Mouse (Mus musculus): ENCODE data around the gene Tmem214. TPM values are rescaled to one million over a fixed set of nuclear protein-coding genes. Genes with fewer than 3 reads are reported as not detected.

Tmem214 gene
- polyA plus RNA-seq, 1 experiment, result 56.3 TPM

DNA sequence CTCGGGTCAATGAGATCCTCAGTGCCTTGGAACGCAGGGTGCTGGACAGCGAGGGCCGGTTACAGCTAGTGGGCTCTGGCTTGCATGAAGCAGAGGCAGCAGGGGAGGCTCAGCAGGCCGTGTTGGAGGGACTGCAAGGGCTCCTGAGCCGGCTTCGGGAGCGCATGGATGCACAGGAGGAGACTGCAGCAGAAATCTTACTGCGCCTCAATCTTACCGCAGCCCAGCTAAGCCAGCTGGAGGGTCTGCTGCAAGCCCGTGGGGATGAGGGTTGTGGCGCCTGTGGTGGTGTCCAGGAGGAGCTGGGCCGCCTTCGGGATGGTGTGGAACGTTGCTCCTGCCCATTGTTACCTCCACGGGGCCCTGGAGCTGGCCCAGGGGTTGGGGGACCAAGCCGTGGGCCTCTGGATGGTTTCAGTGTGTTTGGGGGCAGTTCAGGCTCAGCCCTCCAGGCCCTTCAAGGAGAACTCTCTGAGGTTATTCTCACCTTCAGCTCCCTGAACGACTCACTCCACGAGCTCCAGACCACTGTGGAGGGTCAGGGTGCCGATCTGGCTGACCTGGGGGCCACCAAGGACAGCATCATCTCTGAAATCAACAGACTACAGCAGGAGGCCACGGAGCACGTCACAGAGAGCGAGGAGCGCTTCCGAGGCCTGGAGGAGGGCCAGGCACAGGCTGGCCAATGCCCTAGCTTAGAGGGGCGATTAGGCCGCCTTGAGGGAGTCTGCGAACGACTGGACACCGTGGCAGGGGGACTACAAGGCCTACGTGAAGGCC, 50.3 kb downstream of the Tmem214 start:
- Histone ChIP-seq H3K9ac (ENCODE audit: low read depth, poor library complexity, severe bottlenecking) (no peak overlapping the region), H3K27me3 (ENCODE audit: control insufficient read depth, insufficient read depth, low read length, poor library complexity, severe bottlenecking) (no peaks in the 10 kb centered on the region), H3K36me3 (ENCODE audit: control insufficient read depth, insufficient read depth, low read length, poor library complexity, severe bottlenecking) (no peaks in the 10 kb centered on the region), H3K4me3 (ENCODE audit: low read depth, low read length) (no peak overlapping the region), H3K27ac (ENCODE audit: insufficient read depth, low read length) (no peak overlapping the region), H3K4me1 (ENCODE audit: control insufficient read depth, insufficient read depth, low read length) (peaks cover 4% of the 10 kb centered on the region), H3K9me3 (replicated peaks; ENCODE audit: control insufficient read depth, insufficient read depth, low read length, poor library complexity, severe bottlenecking) (no peaks in the 10 kb centered on the region)
- TF ChIP-seq CTCF (IDR thresholded peaks at IDR 0.05; ENCODE audit: low read depth, low read length) (no peak), EP300 (IDR thresholded peaks at IDR 0.05; ENCODE audit: insufficient read depth, low read depth, low read length) (no peak), POLR2A (IDR thresholded peaks at IDR 0.05; ENCODE audit: insufficient read depth, low read length) (no peak)

GRCm38 (mm10) chr5:30918691-30919090, 50.9 kb downstream of the Tmem214 start:
- Histone ChIP-seq H3K9ac (ENCODE audit: low read depth, poor library complexity, severe bottlenecking) (no peak overlapping the region), H3K27me3 (ENCODE audit: control insufficient read depth, insufficient read depth, low read length, poor library complexity, severe bottlenecking) (no peaks in the 10 kb centered on the region), H3K9me3 (replicated peaks; ENCODE audit: control insufficient read depth, insufficient read depth, low read length, poor library complexity, severe bottlenecking) (no peaks in the 10 kb centered on the region), H3K4me1 (ENCODE audit: control insufficient read depth, insufficient read depth, low read length) (peaks cover 4% of the 10 kb centered on the region), H3K27ac (ENCODE audit: insufficient read depth, low read length) (no peak overlapping the region), H3K4me3 (ENCODE audit: low read depth, low read length) (no peak overlapping the region), H3K36me3 (ENCODE audit: control insufficient read depth, insufficient read depth, low read length, poor library complexity, severe bottlenecking) (no peaks in the 10 kb centered on the region)
- TF ChIP-seq POLR2A (IDR thresholded peaks at IDR 0.05; ENCODE audit: insufficient read depth, low read length) (no peak), EP300 (IDR thresholded peaks at IDR 0.05; ENCODE audit: insufficient read depth, low read depth, low read length) (no peak), CTCF (IDR thresholded peaks at IDR 0.05; ENCODE audit: low read depth, low read length) (no peak)

GRCm38 (mm10) chr5:30919831-30920614, 52.2 kb downstream of the Tmem214 start:
- TF ChIP-seq CTCF (IDR thresholded peaks at IDR 0.05; ENCODE audit: low read depth, low read length), result no peak
- TF ChIP-seq POLR2A (IDR thresholded peaks at IDR 0.05; ENCODE audit: insufficient read depth, low read length), result no peak
- TF ChIP-seq EP300 (IDR thresholded peaks at IDR 0.05; ENCODE audit: insufficient read depth, low read depth, low read length), result no peak
- H3K4me1 ChIP-seq (ENCODE audit: control insufficient read depth, insufficient read depth, low read length), result peaks cover 4% of the 10 kb centered on the region
- no peak overlapping the region for H3K27ac ChIP-seq (ENCODE audit: insufficient read depth, low read length)
- H3K27me3 ChIP-seq (ENCODE audit: control insufficient read depth, insufficient read depth, low read length, poor library complexity, severe bottlenecking), result no peaks in the 10 kb centered on the region
- H3K36me3 ChIP-seq (ENCODE audit: control insufficient read depth, insufficient read depth, low read length, poor library complexity, severe bottlenecking), result no peaks in the 10 kb centered on the region
- no peaks in the 10 kb centered on the region for H3K9me3 ChIP-seq (replicated peaks; ENCODE audit: control insufficient read depth, insufficient read depth, low read length, poor library complexity, severe bottlenecking)
- H3K4me3 ChIP-seq (ENCODE audit: low read depth, low read length), result peak overlapping the region; percentile 21; the same call in 1 of the 2 replicates
- H3K9ac ChIP-seq (ENCODE audit: low read depth, poor library complexity, severe bottlenecking), result 0 out of 2 replicates have a peak overlapping the region, but pooled peaks have one; percentile 4

GRCm38 (mm10) chr5:30920621-30921020, 52.8 kb downstream of the Tmem214 start:
- H3K36me3 ChIP-seq (ENCODE audit: control insufficient read depth, insufficient read depth, low read length, poor library complexity, severe bottlenecking), result no peaks in the 10 kb centered on the region
- H3K27ac ChIP-seq (ENCODE audit: insufficient read depth, low read length), result no peak overlapping the region
- TF ChIP-seq CTCF (IDR thresholded peaks at IDR 0.05; ENCODE audit: low read depth, low read length) (no peak), POLR2A (IDR thresholded peaks at IDR 0.05; ENCODE audit: insufficient read depth, low read length) (no peak), EP300 (IDR thresholded peaks at IDR 0.05; ENCODE audit: insufficient read depth, low read depth, low read length) (no peak)
- H3K9me3 ChIP-seq (replicated peaks; ENCODE audit: control insufficient read depth, insufficient read depth, low read length, poor library complexity, severe bottlenecking), result no peaks in the 10 kb centered on the region
- peaks cover 4% of the 10 kb centered on the region for H3K4me1 ChIP-seq (ENCODE audit: control insufficient read depth, insufficient read depth, low read length)
- H3K4me3 ChIP-seq (ENCODE audit: low read depth, low read length), result peak overlapping the region; percentile 21
- H3K27me3 ChIP-seq (ENCODE audit: control insufficient read depth, insufficient read depth, low read length, poor library complexity, severe bottlenecking), result no peaks in the 10 kb centered on the region
- 0 out of 2 replicates have a peak overlapping the region, but pooled peaks have one; percentile 4 for H3K9ac ChIP-seq (ENCODE audit: low read depth, poor library complexity, severe bottlenecking)

DNA sequence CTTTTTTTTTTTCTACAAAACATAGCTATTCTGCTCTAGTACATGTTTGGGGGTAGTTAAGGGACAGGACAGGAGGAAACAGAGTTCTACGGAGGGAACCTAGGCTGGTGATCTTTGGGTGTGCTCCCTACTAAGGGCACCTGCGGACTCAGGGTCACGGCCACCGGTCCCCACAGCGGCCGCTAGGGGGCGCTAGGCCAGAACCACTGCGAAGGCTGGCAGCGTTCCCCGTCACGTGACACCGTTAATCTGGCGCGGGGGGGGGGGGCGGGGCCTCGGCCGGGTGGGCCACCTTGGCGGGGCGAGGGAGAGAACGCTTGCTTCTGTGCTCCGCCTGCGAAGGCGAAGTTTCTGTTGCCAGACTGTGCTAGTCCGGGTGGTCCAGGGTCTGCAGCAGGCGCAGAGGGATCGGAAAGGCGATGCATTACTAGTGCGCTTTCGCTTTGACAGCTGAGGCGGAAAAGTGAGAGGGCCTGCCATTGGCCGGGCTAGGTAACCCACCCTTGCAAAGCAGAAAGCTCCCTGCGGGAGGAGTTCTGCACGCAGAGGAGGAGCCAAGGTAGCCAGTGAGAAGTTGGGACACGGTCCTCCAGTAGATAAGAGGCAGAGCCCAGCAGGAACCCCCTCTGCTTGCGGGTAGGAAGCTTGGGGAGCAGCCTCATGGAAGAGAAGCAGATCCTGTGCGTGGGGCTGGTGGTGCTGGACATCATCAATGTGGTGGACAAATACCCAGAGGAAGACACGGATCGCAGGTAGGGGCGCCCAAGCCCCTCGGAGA, 53.6 kb downstream of the Tmem214 start, which contains the start of gene Khk:
TSS of gene Khk (plus strand) at position 176 of the 778 bp plus-strand sequence.
- TF ChIP-seq POLR2A (IDR thresholded peaks at IDR 0.05; ENCODE audit: insufficient read depth, low read length) (peak; percentile 64), EP300 (IDR thresholded peaks at IDR 0.05; ENCODE audit: insufficient read depth, low read depth, low read length) (0 out of 2 replicates have a peak, but pooled peaks have one; percentile 5), CTCF (IDR thresholded peaks at IDR 0.05; ENCODE audit: low read depth, low read length) (peak; percentile 86)
- Histone ChIP-seq H3K9ac (ENCODE audit: low read depth, poor library complexity, severe bottlenecking) (peak within 1 kb of the TSS; percentile 62), H3K27me3 (ENCODE audit: control insufficient read depth, insufficient read depth, low read length, poor library complexity, severe bottlenecking) (no peaks in the 10 kb centered on the region), H3K27ac (ENCODE audit: insufficient read depth, low read length) (no peak within 1 kb of the TSS), H3K4me3 (ENCODE audit: low read depth, low read length) (peak within 1 kb of the TSS; percentile 80), H3K9me3 (replicated peaks; ENCODE audit: control insufficient read depth, insufficient read depth, low read length, poor library complexity, severe bottlenecking) (no peaks in the 10 kb centered on the region), H3K36me3 (ENCODE audit: control insufficient read depth, insufficient read depth, low read length, poor library complexity, severe bottlenecking) (no peaks in the 10 kb centered on the region), H3K4me1 (ENCODE audit: control insufficient read depth, insufficient read depth, low read length) (peaks cover 4% of the 10 kb centered on the region)
